Comparison of ENCODE assay signal across 2 mouse cellular contexts in genomic region chr10:43790780-43791179, GRCm38 (mm10).
TF ChIP-seq lines count a peak whose summit lies in the region.

No protein-coding gene starts in this region.

TF ChIP-seq in CH12.LX, 34 proteins besides CTCF, POLR2A, EP300 and RAD21 (continued from another document):
- TF ChIP-seq JUN (IDR thresholded peaks at IDR 0.05; ENCODE audit: insufficient read depth, low read depth, low read length): no peak
- TF ChIP-seq KAT2A (IDR thresholded peaks at IDR 0.05; ENCODE audit: insufficient replicate concordance, low read length): no peak
- TF ChIP-seq RCOR1 (conservative IDR thresholded peaks at IDR 0.05; ENCODE audit: low read depth, low read length): no peak
- no peak for TF ChIP-seq E2F4 (IDR thresholded peaks at IDR 0.05; ENCODE audit: insufficient replicate concordance, low read depth, low read length)
- TF ChIP-seq NRF1 (IDR thresholded peaks at IDR 0.05; ENCODE audit: low read depth, low read length): no peak
- TF ChIP-seq POLR2AphosphoS2 (IDR thresholded peaks at IDR 0.05; ENCODE audit: low read depth, low read length): no peak
- no peak for TF ChIP-seq JUND (conservative IDR thresholded peaks at IDR 0.05; ENCODE audit: low read depth, low read length)
- TF ChIP-seq IRF4 (IDR thresholded peaks at IDR 0.05; ENCODE audit: low read depth, low read length): no peak

TF ChIP-seq in MEL, 35 proteins besides CTCF, POLR2A, EP300 and RAD21 (continued from another document):
- TF ChIP-seq RCOR1 (IDR thresholded peaks at IDR 0.05; ENCODE audit: low read depth, low read length): no peak
TF ChIP-seq in MEL: peak in this region for 0.
